Mouse (Mus musculus): ENCODE data around the gene Thrb. TPM values are rescaled to one million over a fixed set of nuclear protein-coding genes. Genes with fewer than 3 reads are reported as not detected.

Thrb gene
- polyA plus RNA-seq, 1 experiment: 0.82 TPM

GRCm38 (mm10) chr14:17685491-17685890 lies 25.4 kb downstream of the Thrb start:
- WGBS: 84% methylated on average over 3 of the region's 3 CpGs
- H3K4me3 ChIP-seq (replicated peaks; ENCODE audit: control insufficient read depth, low read depth, low read length): no peak overlapping the region
- TF ChIP-seq POLR2A (IDR thresholded peaks at IDR 0.05; ENCODE audit: borderline replicate concordance, control insufficient read depth, low read depth, low read length) (no peak), CTCF (IDR thresholded peaks at IDR 0.05; ENCODE audit: control insufficient read depth, insufficient read depth, low read length) (no peak)
- no peaks in the 10 kb centered on the region for H3K4me1 ChIP-seq (ENCODE audit: control insufficient read depth, insufficient read depth, low read length)
- H3K27ac ChIP-seq (ENCODE audit: control insufficient read depth, insufficient read depth, low read depth, low read length, poor library complexity): no peak overlapping the region

- WGBS: 69% methylated on average over 3 of the region's 3 CpGs
- Histone ChIP-seq H3K27ac (ENCODE audit: control insufficient read depth, insufficient read depth, low read depth, low read length, poor library complexity) (no peak overlapping the region), H3K4me3 (replicated peaks; ENCODE audit: control insufficient read depth, low read depth, low read length) (no peak overlapping the region), H3K4me1 (ENCODE audit: control insufficient read depth, insufficient read depth, low read length) (no peaks in the 10 kb centered on the region)
- TF ChIP-seq POLR2A (IDR thresholded peaks at IDR 0.05; ENCODE audit: borderline replicate concordance, control insufficient read depth, low read depth, low read length) (no peak), CTCF (IDR thresholded peaks at IDR 0.05; ENCODE audit: control insufficient read depth, insufficient read depth, low read length) (no peak)
These were observed 26.9 kb downstream of the Thrb start for GRCm38 (mm10) chr14:17686939-17687338.

GRCm38 (mm10) chr14:17691246-17691645 lies 31.2 kb downstream of the Thrb start:
- no peak for TF ChIP-seq CTCF (IDR thresholded peaks at IDR 0.05; ENCODE audit: control insufficient read depth, insufficient read depth, low read length)
- TF ChIP-seq POLR2A (IDR thresholded peaks at IDR 0.05; ENCODE audit: borderline replicate concordance, control insufficient read depth, low read depth, low read length): no peak
- H3K27ac ChIP-seq (ENCODE audit: control insufficient read depth, insufficient read depth, low read depth, low read length, poor library complexity): no peak overlapping the region
- 64% methylated on average over 1 of the region's 1 CpGs for WGBS
- H3K4me3 ChIP-seq (replicated peaks; ENCODE audit: control insufficient read depth, low read depth, low read length): no peak overlapping the region
- H3K4me1 ChIP-seq (ENCODE audit: control insufficient read depth, insufficient read depth, low read length): no peaks in the 10 kb centered on the region

- no peak overlapping the region for H3K4me3 ChIP-seq (replicated peaks; ENCODE audit: control insufficient read depth, low read depth, low read length)
- WGBS: 83% methylated on average over 4 of the region's 4 CpGs
- H3K27ac ChIP-seq (ENCODE audit: control insufficient read depth, insufficient read depth, low read depth, low read length, poor library complexity): no peak overlapping the region
- H3K4me1 ChIP-seq (ENCODE audit: control insufficient read depth, insufficient read depth, low read length): no peaks in the 10 kb centered on the region
- TF ChIP-seq CTCF (IDR thresholded peaks at IDR 0.05; ENCODE audit: control insufficient read depth, insufficient read depth, low read length) (no peak), POLR2A (IDR thresholded peaks at IDR 0.05; ENCODE audit: borderline replicate concordance, control insufficient read depth, low read depth, low read length) (no peak)
These were observed 35.5 kb downstream of the Thrb start for GRCm38 (mm10) chr14:17695526-17695925.

- 79% methylated on average over 9 of the region's 9 CpGs for WGBS
- no peak for TF ChIP-seq CTCF (IDR thresholded peaks at IDR 0.05; ENCODE audit: control insufficient read depth, insufficient read depth, low read length)
- TF ChIP-seq POLR2A (IDR thresholded peaks at IDR 0.05; ENCODE audit: borderline replicate concordance, control insufficient read depth, low read depth, low read length): no peak
These were observed 38.0 kb downstream of the Thrb start for GRCm38 (mm10) chr14:17697920-17698632.

GRCm38 (mm10) chr14:17700228-17700627 lies 40.2 kb downstream of the Thrb start:
- Histone ChIP-seq H3K4me1 (ENCODE audit: control insufficient read depth, insufficient read depth, low read length) (no peaks in the 10 kb centered on the region), H3K4me3 (replicated peaks; ENCODE audit: control insufficient read depth, low read depth, low read length) (no peak overlapping the region), H3K27ac (ENCODE audit: control insufficient read depth, insufficient read depth, low read depth, low read length, poor library complexity) (no peak overlapping the region)
- TF ChIP-seq POLR2A (IDR thresholded peaks at IDR 0.05; ENCODE audit: borderline replicate concordance, control insufficient read depth, low read depth, low read length): no peak
- TF ChIP-seq CTCF (IDR thresholded peaks at IDR 0.05; ENCODE audit: control insufficient read depth, insufficient read depth, low read length): no peak
- 74% methylated on average over 3 of the region's 3 CpGs for WGBS

More at GRCm38 (mm10) chr14:17697920-17698632, 38.0 kb downstream of the Thrb start:
- Histone ChIP-seq H3K4me1 (ENCODE audit: control insufficient read depth, insufficient read depth, low read length) (no peaks in the 10 kb centered on the region), H3K4me3 (replicated peaks; ENCODE audit: control insufficient read depth, low read depth, low read length) (no peak overlapping the region), H3K27ac (ENCODE audit: control insufficient read depth, insufficient read depth, low read depth, low read length, poor library complexity) (no peak overlapping the region)

- Histone ChIP-seq H3K4me3 (replicated peaks; ENCODE audit: control insufficient read depth, low read depth, low read length) (no peak overlapping the region), H3K27ac (ENCODE audit: control insufficient read depth, insufficient read depth, low read depth, low read length, poor library complexity) (no peak overlapping the region), H3K4me1 (ENCODE audit: control insufficient read depth, insufficient read depth, low read length) (no peaks in the 10 kb centered on the region)
- WGBS: 80% methylated on average over 7 of the region's 7 CpGs
- TF ChIP-seq POLR2A (IDR thresholded peaks at IDR 0.05; ENCODE audit: borderline replicate concordance, control insufficient read depth, low read depth, low read length) (no peak), CTCF (IDR thresholded peaks at IDR 0.05; ENCODE audit: control insufficient read depth, insufficient read depth, low read length) (no peak)
These were observed 53.3 kb downstream of the Thrb start for GRCm38 (mm10) chr14:17713297-17713904.

GRCm38 (mm10) chr14:17719494-17719893 lies 59.4 kb downstream of the Thrb start:
- H3K27ac ChIP-seq (ENCODE audit: control insufficient read depth, insufficient read depth, low read depth, low read length, poor library complexity): no peak overlapping the region
- no peak overlapping the region for H3K4me3 ChIP-seq (replicated peaks; ENCODE audit: control insufficient read depth, low read depth, low read length)
- no peaks in the 10 kb centered on the region for H3K4me1 ChIP-seq (ENCODE audit: control insufficient read depth, insufficient read depth, low read length)
- TF ChIP-seq CTCF (IDR thresholded peaks at IDR 0.05; ENCODE audit: control insufficient read depth, insufficient read depth, low read length) (no peak), POLR2A (IDR thresholded peaks at IDR 0.05; ENCODE audit: borderline replicate concordance, control insufficient read depth, low read depth, low read length) (no peak)
- 82% methylated on average over 2 of the region's 2 CpGs for WGBS
